ENCODE assay signal across 8 mouse cellular contexts in genomic region chr14:61316861-61317260, GRCm38 (mm10). TPM values are rescaled to one million over a fixed set of nuclear protein-coding genes. Genes with fewer than 3 reads are reported as not detected.
DNase-seq lines count a peak whose midpoint lies in the region; ATAC-seq and TF ChIP-seq lines count a peak whose summit lies in the region.

No protein-coding gene starts in this region.

- TF ChIP-seq POLR2A in brain, embryonic 14.5 days (IDR thresholded peaks at IDR 0.05; ENCODE audit: borderline replicate concordance, extremely low read depth, insufficient read depth, insufficient read length, poor library complexity, severe bottlenecking) = no peak
- TF ChIP-seq POLR2A in embryonic fibroblast, embryonic 13.5 days (IDR thresholded peaks at IDR 0.05; ENCODE audit: low read depth, low read length) = no peak

- no peak overlapping the region for H3K4me3 ChIP-seq in embryonic fibroblast, embryonic 13.5 days (ENCODE audit: insufficient read depth, low read length)

- H3K27ac ChIP-seq in embryonic fibroblast, embryonic 13.5 days (ENCODE audit: insufficient read depth, low read length) = no peak overlapping the region

- intact Hi-C loops in left cerebral cortex, postnatal 4 days (cut with DNase I) = no loop called here

- peak; percentile 39 for ATAC-seq in CD4-positive, CD25-positive, alpha-beta regulatory T cell, adult 4 months
- ATAC-seq in neutrophil, adult 5-6 weeks (ENCODE audit: extremely low read depth, insufficient number of reproducible peaks, low FRiP score, poor library complexity, severe bottlenecking) = peak; percentile 54; the same call in 1 of the 2 replicates
- ATAC-seq in erythroid progenitor cell, adult 5-6 weeks (replicated peaks; ENCODE audit: low FRiP score, poor library complexity, severe bottlenecking) = no peak; the same call in 1 of the 2 replicates

- H3K4me1 ChIP-seq in embryonic fibroblast, embryonic 13.5 days (ENCODE audit: control insufficient read depth, insufficient read depth, low read length) = no peaks in the 10 kb centered on the region

- TF ChIP-seq CTCF in brain, embryonic 14.5 days (IDR thresholded peaks at IDR 0.05; ENCODE audit: borderline replicate concordance, extremely low read depth, insufficient read depth, insufficient read length) = peak; percentile 71
- TF ChIP-seq CTCF in embryonic fibroblast, embryonic 13.5 days (IDR thresholded peaks at IDR 0.05; ENCODE audit: borderline replicate concordance, insufficient read depth, low read length) = 0 out of 2 replicates have a peak, but pooled peaks have one; percentile 15

- peak; percentile 79 for DNase-seq in 3T3-L1 (ENCODE audit: low read depth, low spot score)
- DNase-seq in brain, embryonic 14.5 days (ENCODE audit: low read depth) = peak; percentile 72
- peak; percentile 55 for DNase-seq in kidney, adult 18-20 months
- peak; percentile 56 for DNase-seq in left cerebral cortex, postnatal 4 days

RNA-seq across cellular contexts. Expression of gene Arl11, which starts 7.3 kb away (rescaled TPM):
- polyA plus RNA-seq in CD4-positive, CD25-positive, alpha-beta regulatory T cell, adult 4 months (2017; shearing (Covaris generic)) = not detected
- 0.40 and 0.42 TPM in 2 replicates for polyA plus RNA-seq in brain, embryonic 14.5 days (2012; rRNA removed)
- polyA plus RNA-seq in embryonic fibroblast, embryonic 13.5 days (2011; ENCODE audit: insufficient read length, low read depth, missing spikeins) = 0.49 TPM in 1 of 2 replicates, not detected in the other
- total RNA-seq in left cerebral cortex, postnatal 4 days (2021) = under 1 TPM in 1 of 2 experiments, not detected in 1; 0.42 TPM
- total RNA-seq in neutrophil, adult 5-6 weeks (2017) = 8.3 and 10.1 TPM in 2 replicates
- 4.0 and 4.2 TPM in 2 replicates for total RNA-seq in erythroid progenitor cell, adult 5-6 weeks (2015; ENCODE audit: low replicate concordance)
- total RNA-seq in erythroid progenitor cell, adult 5-6 weeks (2017; ENCODE audit: low replicate concordance) = 1.3 and 4.1 TPM in 2 replicates

RNA-seq across cellular contexts. Expression of gene Ebpl, which starts 43.4 kb away (rescaled TPM):
- 10 to 100 TPM in 1 of 2 experiments, 1 to 10 TPM in 1; 6.5 to 12.3 TPM for polyA plus RNA-seq in CD4-positive, CD25-positive, alpha-beta regulatory T cell, adult 4 months (2017; shearing (Covaris generic))
- polyA plus RNA-seq in brain, embryonic 14.5 days (2012; rRNA removed) = 4.2 and 4.5 TPM in 2 replicates
- polyA plus RNA-seq in embryonic fibroblast, embryonic 13.5 days (2011; ENCODE audit: insufficient read length, low read depth, missing spikeins) = 6.4 and 7.3 TPM in 2 replicates
- 1 to 10 TPM; 7.0 to 7.4 TPM for total RNA-seq in left cerebral cortex, postnatal 4 days (2021)
- total RNA-seq in neutrophil, adult 5-6 weeks (2017) = 2.1 and 2.6 TPM in 2 replicates
- total RNA-seq in erythroid progenitor cell, adult 5-6 weeks (2015; ENCODE audit: low replicate concordance) = 2.9 TPM in 1 of 2 replicates, not detected in the other
- 0.26 and 0.30 TPM in 2 replicates for total RNA-seq in erythroid progenitor cell, adult 5-6 weeks (2017; ENCODE audit: low replicate concordance)

RNA-seq across cellular contexts. Expression of gene Sgcg, which starts 58.6 kb away (rescaled TPM):
- not detected for polyA plus RNA-seq in CD4-positive, CD25-positive, alpha-beta regulatory T cell, adult 4 months (2017; shearing (Covaris generic))
- polyA plus RNA-seq in brain, embryonic 14.5 days (2012; rRNA removed) = 0.07 and 0.10 TPM in 2 replicates
- polyA plus RNA-seq in embryonic fibroblast, embryonic 13.5 days (2011; ENCODE audit: insufficient read length, low read depth, missing spikeins) = not detected in 2 replicates
- not detected for total RNA-seq in left cerebral cortex, postnatal 4 days (2021)
- not detected in 2 replicates for total RNA-seq in neutrophil, adult 5-6 weeks (2017)
- not detected in 2 replicates for total RNA-seq in erythroid progenitor cell, adult 5-6 weeks (2015; ENCODE audit: low replicate concordance)
- total RNA-seq in erythroid progenitor cell, adult 5-6 weeks (2017; ENCODE audit: low replicate concordance) = not detected in 2 replicates
